Mouse (Mus musculus): ENCODE results near the gene Sorl1.

Gene Sorl1

GRCm38 (mm10) chr9:41995278-41995677, 128.8 kb downstream of the Sorl1 start:
- no peak for DNase-seq

- DNase-seq, result no peak
Measured at GRCm38 (mm10) chr9:41993821-41994220, 130.3 kb downstream of the Sorl1 start.

- DNase-seq, result no peak
Measured at GRCm38 (mm10) chr9:41992841-41993240, 131.3 kb downstream of the Sorl1 start.

- DNase-seq, result no peak
Measured at GRCm38 (mm10) chr9:41985636-41986035, 138.5 kb downstream of the Sorl1 start.

GRCm38 (mm10) chr9:41985052-41985451, 139.0 kb downstream of the Sorl1 start:
- peak; percentile 21 for DNase-seq

GRCm38 (mm10) chr9:41984306-41984705, 139.8 kb downstream of the Sorl1 start:
- DNase-seq, result no peak

- DNase-seq, result no peak
Measured at GRCm38 (mm10) chr9:41983286-41983685, 140.8 kb downstream of the Sorl1 start.

GRCm38 (mm10) chr9:41982760-41983159, 141.3 kb downstream of the Sorl1 start:
- no peak for DNase-seq

GRCm38 (mm10) chr9:41982023-41982422, 142.1 kb downstream of the Sorl1 start:
- DNase-seq, result no peak

GRCm38 (mm10) chr9:41981306-41981705, 142.8 kb downstream of the Sorl1 start:
- no peak for DNase-seq

- no peak for DNase-seq
Measured at GRCm38 (mm10) chr9:41980796-41981195, 143.3 kb downstream of the Sorl1 start.

- no peak for DNase-seq
Measured at GRCm38 (mm10) chr9:41978366-41978765, 145.7 kb downstream of the Sorl1 start.

- DNase-seq, result no peak
Measured at GRCm38 (mm10) chr9:41975968-41976367, 148.1 kb downstream of the Sorl1 start.

- DNase-seq, result no peak
Measured at GRCm38 (mm10) chr9:41974661-41975060, 149.4 kb downstream of the Sorl1 start.

- DNase-seq, result peak; percentile 46
Measured at GRCm38 (mm10) chr9:41973775-41974657, 150.1 kb downstream of the Sorl1 start.

GRCm38 (mm10) chr9:41969961-41970360, 154.1 kb downstream of the Sorl1 start:
- no peak for DNase-seq

- DNase-seq, result no peak
Measured at GRCm38 (mm10) chr9:41968673-41969460, 155.2 kb downstream of the Sorl1 start.

- DNase-seq, result no peak
Measured at GRCm38 (mm10) chr9:41961274-41961673, 162.8 kb downstream of the Sorl1 start.

- DNase-seq, result no peak
Measured at GRCm38 (mm10) chr9:41958282-41958681, 165.8 kb downstream of the Sorl1 start.

- peak; percentile 43 for DNase-seq
Measured at GRCm38 (mm10) chr9:41953486-41953885, 170.6 kb downstream of the Sorl1 start.

- no peak for DNase-seq
Measured at GRCm38 (mm10) chr9:41952650-41953204, 171.4 kb downstream of the Sorl1 start.

GRCm38 (mm10) chr9:41951472-41952129, 172.5 kb downstream of the Sorl1 start:
- DNase-seq, result no peak

- peak; percentile 88 for DNase-seq
Measured at GRCm38 (mm10) chr9:41950991-41951451, 173.1 kb downstream of the Sorl1 start.
